Mouse (Mus musculus) midbrain, postnatal 0 days (tissue): ENCODE measurements around the gene Gtpbp10. TPM values are rescaled to one million over a fixed set of nuclear protein-coding genes. Genes with fewer than 3 reads are reported as not detected.

ENCODE experiments used
- ATAC-seq: fragments of 200-750 bp; cut with Nextera tagmentation; 2 replicates; pipeline ENCODE4 v1.8.0; 2017; ENCODE audit warnings: moderate number of reproducible peaks, mild to moderate bottlenecking, moderate TSS enrichment, moderate library complexity; ENCODE audit not compliant: low FRiP score
- DNase-seq: peaks from one replicate; pipeline ENCODE4 v3.0.0-alpha.2; 2015; ENCODE audit warnings: low spot score
- H3K27ac ChIP-seq: fragments of 300-500 bp; sonication (generic); 2 replicates; pipeline ENCODE4 v1.5.1; 2014; ENCODE audit warnings: low read depth, mild to moderate bottlenecking, low read length, mixed read lengths
- H3K27me3 ChIP-seq: fragments of 300-500 bp; sonication (generic); 2 replicates; pipeline ENCODE4 v1.6.1; 2014; ENCODE audit warnings: low read length, control low read depth, mixed read lengths; ENCODE audit not compliant: insufficient read depth
- H3K36me3 ChIP-seq: fragments of 300-500 bp; sonication (generic); 2 replicates; pipeline ENCODE4 v1.6.1; 2014; ENCODE audit warnings: low read length, control low read depth, mixed read lengths; ENCODE audit not compliant: insufficient read depth
- H3K4me1 ChIP-seq: fragments of 300-500 bp; sonication (generic); 2 replicates; pipeline ENCODE4 v1.6.1; 2014; ENCODE audit warnings: mild to moderate bottlenecking, control low read depth, antibody characterized with exemption, low read length, mixed read lengths; ENCODE audit not compliant: insufficient read depth
- H3K4me2 ChIP-seq: fragments of 300-500 bp; sonication (generic); 2 replicates; pipeline ENCODE4 v1.6.1; 2014; ENCODE audit warnings: low read depth, mild to moderate bottlenecking, low read length, mixed read lengths; ENCODE audit not compliant: poor library complexity, severe bottlenecking
- H3K4me3 ChIP-seq: fragments of 300-500 bp; sonication (generic); 2 replicates; pipeline ENCODE4 v1.5.1; 2014; ENCODE audit warnings: low read depth, mild to moderate bottlenecking, low read length, moderate library complexity
- H3K9ac ChIP-seq: fragments of 300-500 bp; sonication (generic); replicated peaks from 2 replicates; pipeline ENCODE4 v1.6.1; 2014; ENCODE audit warnings: mild to moderate bottlenecking, low read length, moderate library complexity, mixed read lengths; ENCODE audit not compliant: poor library complexity, severe bottlenecking
- H3K9me3 ChIP-seq: fragments of 300-500 bp; sonication (generic); 2 replicates; pipeline ENCODE4 v1.6.1; 2016; ENCODE audit warnings: low read length, control low read depth
- CTCF ChIP-seq: IDR thresholded peaks from 2 replicates; pipeline ENCODE4 v1.5.1; 2016; ENCODE audit warnings: antibody characterized with exemption, mild to moderate bottlenecking
- WGBS: fragments of 180-500 bp; shearing (Covaris S2); extraction: QIAGEN DNeasy Blood & Tissue Kit; methylation state at CpG from one replicate; pipeline ENCODE4 v1.1.7; 2014; 5-methylcytosine and 5-hydroxymethylcytosine counted together
- polyA plus RNA-seq: library from polyadenylated mRNA; unstranded; fragments of >200 nt; fragmentation: Nextera tagmentation; extraction: Ambion mirVana; gene quantifications from 2 replicates; pipeline ENCODE4 v1.2.1, GENCODE M21; 2015
- total RNA-seq: library from RNA; depleted of rRNA; stranded (reverse); fragments of >200 nt; gene quantifications from 2 replicates; pipeline ENCODE4 v1.2.3, GENCODE M21; 2014

The Gtpbp10 gene
- total and polyA plus RNA-seq, 2 experiments from 2014 or later: 10.5 to 15.5 TPM

- WGBS: 80% methylated on average over 5 of the region's 5 CpGs
- Histone ChIP-seq H3K4me1 (no peaks in the 10 kb centered on the region), H3K4me3 (peak overlapping the region; percentile 75; the same call in 1 of the 2 replicates), H3K4me2 (no peak overlapping the region; the same call in 1 of the 2 replicates), H3K27me3 (no peaks in the 10 kb centered on the region), H3K27ac (no peak overlapping the region), H3K9ac (no peak overlapping the region), H3K36me3 (no peaks in the 10 kb centered on the region; the same call in 1 of the 2 replicates), H3K9me3 (no peaks in the 10 kb centered on the region)
- no peak for TF ChIP-seq CTCF
- ATAC-seq (no peak), DNase-seq (no peak)
These were observed 43.9 kb downstream of the Gtpbp10 start for GRCm38 (mm10) chr5:5515411-5515810.

DNA sequence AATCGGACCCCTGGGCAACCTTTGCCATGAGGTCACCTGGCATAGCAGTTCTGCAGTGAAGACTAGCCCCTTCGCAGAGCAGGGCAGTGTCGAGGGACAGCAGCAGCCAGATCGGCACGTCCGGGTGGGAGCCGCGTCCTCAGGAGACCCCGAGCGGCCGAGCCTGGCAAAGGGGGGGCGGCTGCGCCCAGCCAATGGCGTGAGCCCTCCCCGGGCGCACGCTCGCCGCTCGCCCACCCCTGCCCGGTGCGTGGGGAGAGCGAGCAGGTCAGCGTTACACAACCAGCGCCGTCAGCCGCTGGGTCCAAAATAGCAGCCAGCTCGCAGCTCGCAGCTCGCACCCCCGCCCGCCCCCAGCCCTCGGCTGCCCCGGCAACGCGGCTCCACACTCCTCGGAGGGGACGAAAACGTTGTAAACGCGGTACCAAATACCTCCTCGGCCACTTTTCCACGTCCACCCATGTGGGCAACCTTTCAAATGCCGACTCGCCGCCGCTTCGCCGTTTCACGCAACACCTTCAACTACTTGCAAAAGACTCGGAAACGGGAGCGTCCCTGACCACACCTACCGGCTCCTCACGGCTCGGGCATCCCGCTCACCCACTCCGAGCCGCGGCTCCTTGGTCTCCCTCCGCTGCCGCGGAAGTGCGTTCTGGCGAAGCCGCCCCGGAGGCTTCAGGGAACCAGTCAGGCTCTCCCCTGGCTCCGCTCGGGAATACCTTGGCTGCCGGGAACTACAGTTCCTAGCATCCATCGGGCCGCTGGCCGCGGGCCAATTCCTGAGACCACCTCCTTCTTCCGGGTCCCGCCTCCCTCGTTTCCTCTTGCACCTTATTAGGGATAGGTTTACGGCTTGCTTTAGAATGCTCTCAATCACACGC lies 44.9 kb downstream of the Gtpbp10 start, which contains the start of gene Cldn12:
TSS of gene Cldn12 (minus strand) at position 763 of the 881 bp plus-strand sequence.
- Histone ChIP-seq H3K9me3 (no peaks in the 10 kb centered on the region), H3K9ac (peak within 1 kb of the TSS; percentile 54), H3K36me3 (no peaks in the 10 kb centered on the region; the same call in 1 of the 2 replicates), H3K4me1 (no peaks in the 10 kb centered on the region), H3K27me3 (no peaks in the 10 kb centered on the region), H3K4me3 (peak within 1 kb of the TSS; percentile 75), H3K27ac (peak within 1 kb of the TSS; percentile 77), H3K4me2 (peak within 1 kb of the TSS; percentile 68)
- peak; percentile 100 for DNase-seq
- ATAC-seq: peak; percentile 95
- WGBS: under 1% methylated on average over 79 of the region's 79 CpGs
- no peak for TF ChIP-seq CTCF

DNA sequence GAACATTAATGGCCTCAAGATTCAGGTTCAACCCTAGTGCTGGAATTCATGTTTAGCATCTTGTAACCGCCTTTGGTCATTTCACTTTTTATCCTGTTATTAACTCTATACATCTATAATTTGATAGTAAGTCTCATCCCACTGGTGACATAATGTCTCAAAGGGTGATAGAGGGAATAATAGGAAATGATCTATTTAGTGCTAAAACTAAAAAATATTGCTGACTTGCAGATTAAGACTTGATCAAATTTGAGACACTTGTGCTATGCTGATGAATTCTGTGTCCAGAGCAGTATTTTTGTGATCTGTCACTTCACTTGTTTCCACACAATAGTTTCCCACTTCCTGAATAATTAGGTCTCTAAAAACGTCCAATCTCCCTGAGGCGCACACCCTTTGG lies 47.9 kb downstream of the Gtpbp10 start:
- WGBS: 82% methylated on average over 3 of the region's 3 CpGs
- no peak for ATAC-seq
- no peak for DNase-seq

GRCm38 (mm10) chr5:5510989-5511388 lies 48.3 kb downstream of the Gtpbp10 start:
- Histone ChIP-seq H3K36me3 (no peaks in the 10 kb centered on the region; the same call in 1 of the 2 replicates), H3K27ac (no peak overlapping the region), H3K4me3 (no peak overlapping the region), H3K9me3 (no peaks in the 10 kb centered on the region), H3K4me1 (no peaks in the 10 kb centered on the region), H3K9ac (no peak overlapping the region), H3K27me3 (no peaks in the 10 kb centered on the region), H3K4me2 (no peak overlapping the region)
- DNase-seq (no peak), ATAC-seq (no peak)
- TF ChIP-seq CTCF: no peak
- WGBS: 72% methylated on average over 5 of the region's 5 CpGs

More for the DNA sequence above, 47.9 kb downstream of the Gtpbp10 start:
- Histone ChIP-seq H3K9me3 (no peaks in the 10 kb centered on the region), H3K4me3 (no peak overlapping the region), H3K27ac (no peak overlapping the region), H3K27me3 (no peaks in the 10 kb centered on the region), H3K4me2 (no peak overlapping the region), H3K9ac (no peak overlapping the region), H3K4me1 (no peaks in the 10 kb centered on the region), H3K36me3 (no peaks in the 10 kb centered on the region; the same call in 1 of the 2 replicates)
- TF ChIP-seq CTCF: no peak

DNA sequence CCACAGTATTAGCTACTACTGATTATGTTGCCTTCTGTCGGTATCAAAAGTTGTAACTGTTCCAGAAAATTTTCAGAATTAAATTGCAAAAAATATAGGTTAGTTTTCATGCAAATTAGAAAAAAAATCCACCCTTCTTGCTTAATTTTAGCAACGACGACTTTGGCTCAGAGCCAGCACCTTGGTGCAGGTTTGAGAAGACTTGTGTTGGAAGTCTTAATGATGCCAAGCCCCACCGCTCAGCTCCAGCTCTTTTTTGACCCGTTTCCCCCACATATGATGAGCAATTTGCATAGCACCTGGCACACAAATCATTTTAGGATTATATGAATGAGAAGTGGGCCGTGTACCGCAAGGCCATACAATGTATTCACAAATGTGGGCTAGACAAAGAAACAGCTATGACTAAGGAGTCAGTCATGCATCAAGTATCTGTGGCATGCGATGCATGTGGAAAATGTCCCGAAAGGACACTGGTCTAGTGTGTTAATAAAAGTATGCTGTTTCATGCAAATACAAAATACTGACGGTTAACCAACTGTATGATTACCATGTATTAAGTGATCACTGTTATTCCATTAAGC lies 48.9 kb downstream of the Gtpbp10 start:
- ATAC-seq: no peak

DNA sequence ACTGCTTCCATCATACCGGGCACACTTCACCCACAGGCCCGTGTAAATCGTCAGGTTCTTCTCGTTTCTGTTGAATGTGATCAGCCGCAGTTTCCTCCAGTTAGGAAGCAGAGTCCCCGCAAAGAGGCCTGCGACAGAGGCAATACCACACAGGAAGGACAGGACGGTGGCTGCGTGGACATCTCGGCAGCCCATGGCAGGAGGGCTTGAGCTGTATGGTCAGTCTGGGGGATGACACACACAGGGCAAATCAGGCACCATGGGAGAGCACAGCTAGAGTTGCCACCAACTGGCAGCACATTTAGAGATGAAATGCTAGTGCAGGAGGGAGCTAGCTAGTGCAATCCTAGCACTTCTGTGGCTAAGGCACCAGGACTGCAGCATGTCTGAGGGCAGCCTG lies 51.1 kb downstream of the Gtpbp10 start:
- H3K4me1 ChIP-seq: no peaks in the 10 kb centered on the region
- TF ChIP-seq CTCF: no peak
- H3K9ac ChIP-seq: no peak overlapping the region
- H3K4me2 ChIP-seq: peak overlapping the region; percentile 19; the same call in 1 of the 2 replicates
- H3K27me3 ChIP-seq: no peaks in the 10 kb centered on the region
- DNase-seq (no peak), ATAC-seq (peak; percentile 27; the same call in 1 of the 2 replicates)
- H3K4me3 ChIP-seq: no peak overlapping the region
- H3K27ac ChIP-seq: no peak overlapping the region
- WGBS: 82% methylated on average over 10 of the region's 10 CpGs
- no peaks in the 10 kb centered on the region for H3K9me3 ChIP-seq
- H3K36me3 ChIP-seq: no peaks in the 10 kb centered on the region; the same call in 1 of the 2 replicates

More for the DNA sequence above, 48.9 kb downstream of the Gtpbp10 start:
- Histone ChIP-seq H3K4me3 (no peak overlapping the region), H3K9me3 (no peaks in the 10 kb centered on the region), H3K9ac (no peak overlapping the region), H3K36me3 (no peaks in the 10 kb centered on the region; the same call in 1 of the 2 replicates), H3K27ac (no peak overlapping the region), H3K4me2 (no peak overlapping the region), H3K4me1 (no peaks in the 10 kb centered on the region), H3K27me3 (no peaks in the 10 kb centered on the region)
- 64% methylated on average over 10 of the region's 10 CpGs for WGBS
- no peak for TF ChIP-seq CTCF
- no peak for DNase-seq
